Mouse (Mus musculus) G1E (cell line): ENCODE measurements at regions not wholly inside any gene's neighbourhood (a gene's known extent, or its start where the extent isn't known, plus 50 kb on each side); places are given as distances from the start of the nearest gene placed in this dataset.

Experiments
- CTCF ChIP-seq: IDR thresholded peaks from 2 replicates; pipeline ENCODE4 v1.5.1; 2012; ENCODE audit warnings: low read depth, low read length, inconsistent platforms, mixed read lengths
- TAL1 ChIP-seq: conservative IDR thresholded peaks from 2 replicates; pipeline ENCODE4 v1.6.1; 2012; ENCODE audit warnings: low read depth, low read length, inconsistent platforms, mixed read lengths

- TF ChIP-seq CTCF (no peak), TAL1 (no peak)
Measured at GRCm38 (mm10) chr7:75368315-75368714, 59.3 kb upstream of the Sv2b start.
